Mouse (Mus musculus): Measurements from ENCODE around the gene Slc8a3.

GRCm38 (mm10) chr12:81193968-81194367 is 139.0 kb downstream of the Slc8a3 start:
- TF ChIP-seq CTCF (IDR thresholded peaks at IDR 0.05; ENCODE audit: extremely low read depth, insufficient read depth, low read length) (no peak), POLR2A (IDR thresholded peaks at IDR 0.05; ENCODE audit: extremely low read depth, insufficient read depth, low read length) (no peak)

Measured in cortical plate, adult 2 months (tissue).